Mouse (Mus musculus): ENCODE measurements at regions not wholly inside any gene's neighbourhood (a gene's known extent, or its start where the extent isn't known, plus 50 kb on each side); places are given as distances from the start of the nearest gene placed in this dataset.

DNA sequence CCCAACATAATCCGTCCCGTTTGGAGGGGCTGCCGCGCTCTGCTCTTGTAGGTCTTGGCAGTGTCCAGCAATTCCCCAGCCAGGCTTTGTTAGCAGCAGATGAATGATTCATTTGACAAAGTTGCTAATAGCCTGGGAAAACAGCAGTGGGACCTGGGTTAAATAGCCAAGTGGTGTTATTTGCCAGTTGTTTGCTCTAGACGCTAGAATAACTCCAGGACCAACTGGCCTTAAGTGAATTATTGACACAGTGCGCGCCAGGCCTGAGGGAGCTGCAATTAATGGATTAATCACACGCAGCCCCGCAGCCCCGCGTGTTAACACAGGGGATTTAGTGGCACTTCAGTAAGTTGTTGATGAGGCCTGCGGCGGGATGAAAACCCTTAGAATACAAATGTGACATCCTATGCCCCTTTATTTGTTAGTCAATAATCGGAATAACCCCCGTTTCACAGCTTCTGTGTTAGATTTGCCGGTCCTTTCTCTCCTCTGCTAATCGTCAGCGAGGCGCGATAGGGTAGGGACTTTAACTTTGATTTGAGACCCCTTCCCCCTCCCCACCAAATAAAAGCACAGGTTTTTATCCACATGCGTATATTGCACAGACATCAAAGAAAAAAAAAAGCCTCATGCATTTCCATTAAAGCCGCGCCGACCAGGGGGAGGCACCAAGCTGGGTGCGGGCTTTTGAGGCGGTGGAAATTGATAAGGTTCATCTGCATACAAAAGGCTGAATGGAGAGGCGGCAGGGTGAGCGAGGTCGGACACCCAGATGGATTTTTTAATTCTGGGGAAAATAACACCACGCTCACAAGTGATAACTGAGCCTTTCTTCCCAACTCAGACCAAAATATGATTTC is 118.5 kb upstream of the Sox14 start:
- Histone ChIP-seq H3K4me2 (replicated peaks; ENCODE audit: low read depth, low read length, severe bottlenecking) (peak overlapping the region; percentile 17), H3K4me3 (replicated peaks; ENCODE audit: low read length) (no peak overlapping the region; the same call in 1 of the 2 replicates), H3K27me3 (ENCODE audit: control insufficient read depth, insufficient read depth, low read length) (no peaks in the 10 kb centered on the region; the same call in 1 of the 2 replicates), H3K9ac (ENCODE audit: low read depth, low read length, severe bottlenecking) (no peak overlapping the region; the same call in 1 of the 2 replicates), H3K9me3 (ENCODE audit: control insufficient read depth, low read length) (no peaks in the 10 kb centered on the region), H3K36me3 (ENCODE audit: control insufficient read depth, insufficient read depth, low read length) (no peaks in the 10 kb centered on the region), H3K4me1 (ENCODE audit: control insufficient read depth, insufficient read depth, low read length) (peaks cover 5% of the 10 kb centered on the region; the same call in 1 of the 2 replicates), H3K27ac (replicated peaks; ENCODE audit: low read depth, low read length) (no peak overlapping the region)
- TF ChIP-seq POLR2A (IDR thresholded peaks at IDR 0.05; ENCODE audit: borderline replicate concordance, extremely low read depth, insufficient read depth, insufficient read length) = no peak
- ATAC-seq (ENCODE audit: low FRiP score, low read depth) (no peak), DNase-seq (ENCODE audit: low spot score) (peak; percentile 11)
- 3% methylated on average over 30 of the region's 30 CpGs for WGBS

GRCm38 (mm10) chr9:99987376-99987775 is 111.4 kb upstream of the Sox14 start:
- Histone ChIP-seq H3K27ac (replicated peaks; ENCODE audit: low read depth, low read length) (no peak overlapping the region), H3K9ac (ENCODE audit: low read depth, low read length, severe bottlenecking) (no peak overlapping the region), H3K4me3 (replicated peaks; ENCODE audit: low read length) (no peak overlapping the region), H3K4me1 (ENCODE audit: control insufficient read depth, insufficient read depth, low read length) (no peaks in the 10 kb centered on the region), H3K27me3 (ENCODE audit: control insufficient read depth, insufficient read depth, low read length) (no peaks in the 10 kb centered on the region), H3K9me3 (ENCODE audit: control insufficient read depth, low read length) (no peaks in the 10 kb centered on the region), H3K4me2 (replicated peaks; ENCODE audit: low read depth, low read length, severe bottlenecking) (no peak overlapping the region), H3K36me3 (ENCODE audit: control insufficient read depth, insufficient read depth, low read length) (no peaks in the 10 kb centered on the region)
- ATAC-seq (ENCODE audit: low FRiP score, low read depth) (peak; percentile 50; the same call in 1 of the 2 replicates), DNase-seq (ENCODE audit: low spot score) (no peak)
- 6% methylated on average over 1 of the region's 1 CpGs for WGBS
- no peak for TF ChIP-seq POLR2A (IDR thresholded peaks at IDR 0.05; ENCODE audit: borderline replicate concordance, extremely low read depth, insufficient read depth, insufficient read length)

DNA sequence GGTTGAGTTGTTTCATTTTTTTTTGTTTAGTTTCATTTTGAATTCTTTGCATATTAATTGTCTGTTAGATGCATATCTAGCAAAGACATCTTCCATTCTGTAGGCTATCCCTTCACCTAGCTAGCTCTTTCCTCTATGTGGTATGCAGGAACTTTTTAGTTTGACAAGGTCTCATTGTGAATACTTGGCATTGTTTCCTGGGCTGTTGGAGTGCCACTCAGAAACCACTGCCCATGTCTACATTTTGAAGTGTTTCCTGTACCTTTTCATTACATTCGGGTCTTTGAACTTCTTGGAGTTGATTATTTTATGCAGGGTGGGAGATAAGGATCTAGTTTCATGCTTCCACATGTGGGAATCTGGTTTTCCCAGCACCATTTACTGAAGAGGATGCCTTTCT is 104.8 kb upstream of the Sox14 start:
- H3K9me3 ChIP-seq (ENCODE audit: control insufficient read depth, low read length) = no peaks in the 10 kb centered on the region
- H3K4me2 ChIP-seq (replicated peaks; ENCODE audit: low read depth, low read length, severe bottlenecking) = no peak overlapping the region
- DNase-seq (ENCODE audit: low spot score) (no peak), ATAC-seq (ENCODE audit: low FRiP score, low read depth) (no peak)
- H3K27me3 ChIP-seq (ENCODE audit: control insufficient read depth, insufficient read depth, low read length) = no peaks in the 10 kb centered on the region
- no peak for TF ChIP-seq POLR2A (IDR thresholded peaks at IDR 0.05; ENCODE audit: borderline replicate concordance, extremely low read depth, insufficient read depth, insufficient read length)
- H3K36me3 ChIP-seq (ENCODE audit: control insufficient read depth, insufficient read depth, low read length) = no peaks in the 10 kb centered on the region
- WGBS = 85% methylated on average over 1 of the region's 1 CpGs
- no peak overlapping the region for H3K9ac ChIP-seq (ENCODE audit: low read depth, low read length, severe bottlenecking)
- no peak overlapping the region for H3K27ac ChIP-seq (replicated peaks; ENCODE audit: low read depth, low read length)
- H3K4me1 ChIP-seq (ENCODE audit: control insufficient read depth, insufficient read depth, low read length) = no peaks in the 10 kb centered on the region
- no peak overlapping the region for H3K4me3 ChIP-seq (replicated peaks; ENCODE audit: low read length)

DNA sequence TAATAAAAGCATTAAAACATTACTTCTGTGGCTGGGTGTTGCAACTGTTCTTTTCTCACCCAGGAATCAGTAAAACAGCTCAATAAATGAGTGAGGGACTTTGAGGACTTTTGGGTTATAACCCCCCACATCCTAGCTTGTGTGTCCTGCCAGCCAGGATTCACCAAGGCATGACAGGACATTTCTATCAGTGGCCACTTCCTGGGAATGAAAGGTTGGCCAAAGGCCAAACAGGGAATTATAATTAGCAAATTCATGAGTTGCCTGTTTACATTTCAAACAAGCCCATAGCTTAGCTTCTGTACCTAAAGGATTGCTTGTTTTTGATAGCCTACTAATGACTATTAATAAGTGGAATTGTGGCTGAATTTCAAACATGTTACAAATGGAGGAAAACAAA is 85.6 kb upstream of the Sox14 start:
- H3K9me3 ChIP-seq (ENCODE audit: control insufficient read depth, low read length) = no peaks in the 10 kb centered on the region
- H3K4me1 ChIP-seq (ENCODE audit: control insufficient read depth, insufficient read depth, low read length) = no peaks in the 10 kb centered on the region
- no peak for TF ChIP-seq POLR2A (IDR thresholded peaks at IDR 0.05; ENCODE audit: borderline replicate concordance, extremely low read depth, insufficient read depth, insufficient read length)
- H3K9ac ChIP-seq (ENCODE audit: low read depth, low read length, severe bottlenecking) = no peak overlapping the region
- no peaks in the 10 kb centered on the region for H3K27me3 ChIP-seq (ENCODE audit: control insufficient read depth, insufficient read depth, low read length)
- H3K36me3 ChIP-seq (ENCODE audit: control insufficient read depth, insufficient read depth, low read length) = no peaks in the 10 kb centered on the region
- DNase-seq (ENCODE audit: low spot score) = no peak
- no peak for ATAC-seq (ENCODE audit: low FRiP score, low read depth)
- no peak overlapping the region for H3K27ac ChIP-seq (replicated peaks; ENCODE audit: low read depth, low read length)
- no peak overlapping the region for H3K4me3 ChIP-seq (replicated peaks; ENCODE audit: low read length)
- no peak overlapping the region for H3K4me2 ChIP-seq (replicated peaks; ENCODE audit: low read depth, low read length, severe bottlenecking)

DNA sequence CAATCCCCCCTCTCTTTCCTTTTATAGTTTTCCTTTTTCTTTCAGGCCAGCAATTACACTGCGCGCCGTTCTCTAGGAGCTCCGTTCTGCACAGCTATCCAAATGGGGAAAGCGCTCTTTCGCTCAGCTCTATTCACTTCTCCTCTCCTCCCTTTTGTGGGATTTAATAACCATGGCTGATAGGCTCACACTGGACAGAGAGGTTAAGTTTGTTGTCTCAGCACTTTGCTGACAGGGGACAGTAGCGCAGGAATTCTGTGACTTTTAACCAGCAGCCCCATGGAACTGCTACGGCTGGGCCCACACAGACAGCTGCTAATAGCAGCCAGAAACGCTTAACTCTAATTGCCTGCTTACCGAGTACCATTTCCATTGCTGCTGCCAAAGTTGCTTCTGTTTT is 78.8 kb upstream of the Sox14 start:
- H3K4me1 ChIP-seq (ENCODE audit: control insufficient read depth, insufficient read depth, low read length) = no peaks in the 10 kb centered on the region
- no peak overlapping the region for H3K4me2 ChIP-seq (replicated peaks; ENCODE audit: low read depth, low read length, severe bottlenecking)
- H3K4me3 ChIP-seq (replicated peaks; ENCODE audit: low read length) = no peak overlapping the region
- no peak for TF ChIP-seq POLR2A (IDR thresholded peaks at IDR 0.05; ENCODE audit: borderline replicate concordance, extremely low read depth, insufficient read depth, insufficient read length)
- no peak for DNase-seq (ENCODE audit: low spot score)
- no peak for ATAC-seq (ENCODE audit: low FRiP score, low read depth)
- H3K9me3 ChIP-seq (ENCODE audit: control insufficient read depth, low read length) = no peaks in the 10 kb centered on the region
- H3K27me3 ChIP-seq (ENCODE audit: control insufficient read depth, insufficient read depth, low read length) = no peaks in the 10 kb centered on the region
- no peak overlapping the region for H3K9ac ChIP-seq (ENCODE audit: low read depth, low read length, severe bottlenecking)
- no peak overlapping the region for H3K27ac ChIP-seq (replicated peaks; ENCODE audit: low read depth, low read length)
- WGBS = 60% methylated on average over 10 of the region's 10 CpGs
- no peaks in the 10 kb centered on the region for H3K36me3 ChIP-seq (ENCODE audit: control insufficient read depth, insufficient read depth, low read length)

All from limb, embryonic 14.5 days (tissue).